Mouse (Mus musculus) MEL (cell line): ENCODE measurements around the gene Lrrc4.

ENCODE experiments used
- BHLHE40 ChIP-seq: IDR thresholded peaks from 2 replicates; pipeline ENCODE4 v1.6.1; 2012; ENCODE audit warnings: low read depth, mild to moderate bottlenecking, inconsistent platforms, low read length, improper control_type of control experiment, borderline replicate concordance
- CTCF ChIP-seq, 3 experiments: IDR thresholded peaks in 2 of 3; conservative IDR thresholded peaks in 1 of 3; 2 replicates each; pipeline ENCODE4 v1.5.1; 2011 to 2012; ENCODE audit warnings: low read length in 3 of 3, low read depth in 2 of 3, mild to moderate bottlenecking in 2 of 3, improper control_type of control experiment in 1 of 3, inconsistent platforms in 1 of 3, mixed read lengths in 1 of 3, moderate library complexity in 1 of 3; ENCODE audit not compliant: control insufficient read depth in 1 of 3, insufficient read depth in 1 of 3, poor library complexity in 1 of 3, severe bottlenecking in 1 of 3
- KAT2A ChIP-seq: conservative IDR thresholded peaks from 2 replicates; pipeline ENCODE4 v1.6.1; 2012; ENCODE audit warnings: low read depth, low read length, improper control_type of control experiment, inconsistent platforms
- MAZ ChIP-seq: IDR thresholded peaks from 2 replicates; pipeline ENCODE4 v1.6.1; 2012; ENCODE audit warnings: low read depth, mild to moderate bottlenecking, inconsistent platforms, low read length, improper control_type of control experiment
- NELFE ChIP-seq: IDR thresholded peaks from 2 replicates; pipeline ENCODE4 v1.6.1; 2011; ENCODE audit warnings: low read depth, low read length, improper control_type of control experiment
- POLR2A ChIP-seq, 2 experiments: IDR thresholded peaks; 2 replicates each; pipeline ENCODE4 v1.6.1; 2011 to 2012; ENCODE audit warnings: low read length in 2 of 2, mild to moderate bottlenecking in 2 of 2, control low read depth in 1 of 2, improper control_type of control experiment in 1 of 2, low read depth in 1 of 2, moderate library complexity in 1 of 2; ENCODE audit not compliant: control insufficient read depth in 1 of 2, insufficient read depth in 1 of 2, poor library complexity in 1 of 2
- TCF12 ChIP-seq: IDR thresholded peaks from 2 replicates; pipeline ENCODE4 v1.6.1; 2014; ENCODE audit warnings: low read depth, mild to moderate bottlenecking, inconsistent platforms, low read length, improper control_type of control experiment, moderate library complexity

DNA sequence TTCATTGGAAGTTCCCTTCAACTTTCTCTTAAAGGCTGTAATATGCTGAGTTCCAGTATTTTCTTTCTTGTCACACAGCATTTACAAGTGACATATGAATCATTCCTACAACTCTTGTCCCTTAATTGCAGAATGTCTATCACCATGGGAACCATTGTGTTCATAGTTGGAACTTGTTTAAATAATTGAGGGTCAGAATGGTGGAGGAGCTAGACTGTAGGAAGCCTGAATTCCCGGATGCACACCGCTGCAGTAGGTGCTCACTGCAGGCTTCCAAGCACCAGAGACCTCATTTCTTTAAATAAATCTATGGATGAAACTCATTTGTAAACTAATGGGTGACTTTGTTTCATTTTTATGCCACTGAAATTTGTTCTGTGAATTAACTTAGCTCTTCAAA is 201.7 kb downstream of the Lrrc4 start:
- TF ChIP-seq CTCF (IDR thresholded peaks at IDR 0.05 in 2 of 3, conservative IDR thresholded peaks at IDR 0.05 in 1 of 3; ENCODE audit: control insufficient read depth in 1 of 3, insufficient read depth in 1 of 3, low read depth in 2 of 3, low read length in 3 of 3, poor library complexity in 1 of 3, severe bottlenecking in 1 of 3), result no peak
- TF ChIP-seq TCF12, result no peak
- no peak for TF ChIP-seq BHLHE40
- no peak for TF ChIP-seq NELFE
- no peak for TF ChIP-seq POLR2A (IDR thresholded peaks at IDR 0.05; ENCODE audit: control insufficient read depth in 1 of 2, insufficient read depth in 1 of 2, low read depth in 1 of 2, low read length in 2 of 2, poor library complexity in 1 of 2)
- TF ChIP-seq KAT2A, result no peak
- TF ChIP-seq MAZ, result no peak
